Mouse (Mus musculus) midbrain, embryonic 14.5 days (tissue): ENCODE measurements around the gene Padi2. TPM values are rescaled to one million over a fixed set of nuclear protein-coding genes. Genes with fewer than 3 reads are reported as not detected.

ENCODE experiments used
- ATAC-seq: fragments of 200-750 bp; cut with Nextera tagmentation; 2 replicates; pipeline ENCODE4 v1.8.0; 2017; ENCODE audit warnings: moderate number of reproducible peaks, moderate library complexity; ENCODE audit not compliant: low FRiP score, low TSS enrichment
- DNase-seq: peaks from one replicate; pipeline ENCODE4 v3.0.0-alpha.2; 2015
- H3K27ac ChIP-seq: fragments of 300-500 bp; sonication (generic); replicated peaks from 2 replicates; pipeline ENCODE4 v1.5.1; 2014; ENCODE audit warnings: mild to moderate bottlenecking, low read depth, low read length, moderate library complexity
- H3K27me3 ChIP-seq: fragments of 300-500 bp; sonication (generic); 2 replicates; pipeline ENCODE4 v1.6.1; 2014; ENCODE audit warnings: low read length, control low read depth, mixed read lengths; ENCODE audit not compliant: control insufficient read depth, insufficient read depth
- H3K36me3 ChIP-seq: fragments of 300-500 bp; sonication (generic); 2 replicates; pipeline ENCODE4 v1.6.1; 2014; ENCODE audit warnings: low read length, control low read depth; ENCODE audit not compliant: control insufficient read depth, insufficient read depth
- H3K4me1 ChIP-seq: fragments of 300-500 bp; sonication (generic); 2 replicates; pipeline ENCODE4 v1.6.1; 2014; ENCODE audit warnings: mild to moderate bottlenecking, antibody characterized with exemption, low read length, control low read depth; ENCODE audit not compliant: control insufficient read depth, insufficient read depth
- H3K4me2 ChIP-seq: fragments of 300-500 bp; sonication (generic); 2 replicates; pipeline ENCODE4 v1.6.1; 2014; ENCODE audit warnings: mild to moderate bottlenecking, low read length, moderate library complexity
- H3K4me3 ChIP-seq: fragments of 300-500 bp; sonication (generic); replicated peaks from 2 replicates; pipeline ENCODE4 v1.5.1; 2014; ENCODE audit warnings: low read depth, low read length
- H3K9ac ChIP-seq: fragments of 300-500 bp; sonication (generic); replicated peaks from 2 replicates; pipeline ENCODE4 v1.6.1; 2014; ENCODE audit warnings: mild to moderate bottlenecking, low read length, moderate library complexity
- H3K9me3 ChIP-seq: fragments of 300-500 bp; sonication (generic); 2 replicates; pipeline ENCODE4 v1.6.1; 2016; ENCODE audit warnings: low read length, control low read depth, mixed read lengths; ENCODE audit not compliant: control insufficient read depth
- WGBS: fragments of 180-500 bp; shearing (Covaris S2); extraction: QIAGEN DNeasy Blood & Tissue Kit; methylation state at CpG from one replicate; pipeline ENCODE4 v1.1.7; 2014; 5-methylcytosine and 5-hydroxymethylcytosine counted together
- polyA plus RNA-seq: library from polyadenylated mRNA; unstranded; fragments of >200 nt; fragmentation: Nextera tagmentation; extraction: Ambion mirVana; gene quantifications from 2 replicates; pipeline ENCODE4 v1.2.1, GENCODE M21; 2014

Padi2 gene
- polyA plus RNA-seq, 1 experiment from 2014 or later, result 1.7 TPM

DNA sequence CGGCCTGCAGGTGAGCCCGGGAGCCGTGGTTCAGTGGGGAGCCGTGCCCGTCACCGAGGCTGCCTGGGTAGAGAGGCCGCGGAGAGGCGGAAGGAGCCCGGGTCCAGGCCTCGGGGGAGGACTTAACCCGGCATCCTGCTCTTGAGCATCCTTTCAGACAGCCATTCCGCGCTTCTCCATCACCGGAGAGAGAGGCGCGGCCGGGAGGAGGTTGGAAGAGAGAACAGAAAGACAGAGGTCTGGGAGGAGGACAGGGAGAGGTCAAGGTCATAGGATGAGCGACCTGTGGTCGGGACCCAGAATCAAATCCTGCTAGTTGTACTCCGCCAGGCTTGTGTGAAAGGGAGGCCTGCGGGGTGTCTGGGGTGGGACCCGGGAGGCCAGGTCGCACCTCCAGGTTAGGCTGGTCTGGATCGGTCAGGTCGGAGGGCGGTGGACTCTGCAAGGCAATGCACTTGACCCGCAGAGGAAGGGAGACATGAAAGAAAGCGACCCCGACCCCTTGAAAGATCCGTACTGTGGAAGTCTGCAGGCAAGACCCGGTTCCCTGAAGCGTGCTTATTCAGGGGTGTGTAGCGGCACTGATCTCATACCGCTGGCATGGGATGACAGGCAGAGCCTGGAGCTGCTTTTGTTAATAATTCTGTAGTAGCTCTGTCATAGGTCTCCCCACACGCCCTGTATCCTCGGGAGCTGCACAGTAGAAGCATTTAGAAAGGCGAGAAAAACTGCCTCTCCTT is 55.5 kb downstream of the Padi2 start:
- peak overlapping the region; percentile 91 for H3K9ac ChIP-seq
- H3K4me1 ChIP-seq, result peaks cover 20% of the 10 kb centered on the region
- peak overlapping the region; percentile 92 for H3K4me2 ChIP-seq
- H3K36me3 ChIP-seq, result peaks cover 5% of the 10 kb centered on the region
- H3K4me3 ChIP-seq, result peak overlapping the region; percentile 94
- H3K27me3 ChIP-seq, result no peaks in the 10 kb centered on the region
- H3K9me3 ChIP-seq, result no peaks in the 10 kb centered on the region
- ATAC-seq (no peak; the same call in 1 of the 2 replicates), DNase-seq (peak; percentile 12)
- H3K27ac ChIP-seq, result peak overlapping the region; percentile 86
- WGBS, result 2% methylated on average over 38 of the region's 38 CpGs

DNA sequence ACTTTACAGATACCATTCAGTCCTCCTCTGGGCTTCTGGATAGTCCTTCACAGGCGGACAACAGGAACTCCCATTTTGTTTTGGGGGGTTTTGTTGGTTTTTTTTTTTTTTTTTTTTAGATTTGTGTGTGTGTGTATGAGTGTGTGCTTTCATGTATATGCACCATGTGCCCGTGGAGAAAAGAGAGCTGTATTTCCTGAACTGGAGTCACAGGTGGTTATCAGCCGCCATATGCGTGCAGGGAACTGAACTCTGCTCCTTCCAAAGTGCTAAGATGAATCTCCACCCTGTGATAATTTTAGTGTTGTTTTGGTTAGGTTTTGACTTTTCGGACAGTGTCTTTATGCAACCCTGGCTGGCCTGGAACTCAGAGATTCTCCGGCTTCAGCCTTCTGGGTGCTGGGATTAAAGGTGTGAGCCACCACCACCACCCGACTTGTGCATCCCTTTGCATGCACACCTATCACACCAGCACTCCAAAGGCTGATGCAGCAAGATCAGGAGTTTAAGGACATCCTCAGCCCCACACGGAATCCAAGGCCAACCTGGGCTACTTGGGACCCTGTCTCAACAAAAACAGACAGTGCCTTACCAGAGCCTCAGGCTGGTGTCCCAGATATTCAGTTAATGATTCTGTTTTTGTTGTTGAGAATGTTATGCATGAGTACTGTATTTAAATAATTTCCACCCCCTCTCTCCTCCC is 56.2 kb downstream of the Padi2 start:
- peak overlapping the region; percentile 91 for H3K9ac ChIP-seq
- no peaks in the 10 kb centered on the region for H3K9me3 ChIP-seq
- no peak for DNase-seq
- no peak for ATAC-seq
- H3K36me3 ChIP-seq, result peaks cover 12% of the 10 kb centered on the region
- H3K27ac ChIP-seq, result no peak overlapping the region
- peak overlapping the region; percentile 94 for H3K4me3 ChIP-seq
- peak overlapping the region; percentile 92 for H3K4me2 ChIP-seq
- 79% methylated on average over 8 of the region's 8 CpGs for WGBS
- H3K27me3 ChIP-seq, result no peaks in the 10 kb centered on the region
- peaks cover 14% of the 10 kb centered on the region for H3K4me1 ChIP-seq

DNA sequence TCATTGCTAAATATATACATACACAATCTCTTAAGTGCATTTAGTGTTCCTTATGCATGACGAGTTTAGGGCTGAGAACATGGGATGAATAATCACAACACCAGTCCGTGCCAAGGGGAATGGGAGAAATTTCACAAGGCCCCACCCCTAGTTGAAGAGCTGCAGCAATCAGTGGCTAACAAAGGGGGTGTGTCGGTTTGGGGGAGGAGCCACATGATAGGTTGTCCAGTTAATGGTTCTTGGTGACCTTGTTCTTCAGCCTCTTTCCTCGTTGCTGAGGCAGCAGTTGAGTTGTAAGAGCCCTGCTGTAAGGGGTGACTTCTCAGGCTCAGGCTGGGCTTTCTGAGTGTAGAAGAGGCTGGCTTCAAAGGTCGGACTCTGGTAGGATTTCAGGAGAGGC is 56.8 kb downstream of the Padi2 start:
- ATAC-seq (no peak), DNase-seq (no peak)
- no peaks in the 10 kb centered on the region for H3K9me3 ChIP-seq
- 57% methylated on average over 5 of the region's 5 CpGs for WGBS
- H3K36me3 ChIP-seq, result peaks cover 18% of the 10 kb centered on the region
- H3K4me2 ChIP-seq, result peak overlapping the region; percentile 92; the same call in 1 of the 2 replicates
- no peak overlapping the region for H3K9ac ChIP-seq
- H3K27ac ChIP-seq, result no peak overlapping the region
- H3K4me1 ChIP-seq, result peaks cover 14% of the 10 kb centered on the region
- H3K27me3 ChIP-seq, result no peaks in the 10 kb centered on the region
- H3K4me3 ChIP-seq, result no peak overlapping the region

DNA sequence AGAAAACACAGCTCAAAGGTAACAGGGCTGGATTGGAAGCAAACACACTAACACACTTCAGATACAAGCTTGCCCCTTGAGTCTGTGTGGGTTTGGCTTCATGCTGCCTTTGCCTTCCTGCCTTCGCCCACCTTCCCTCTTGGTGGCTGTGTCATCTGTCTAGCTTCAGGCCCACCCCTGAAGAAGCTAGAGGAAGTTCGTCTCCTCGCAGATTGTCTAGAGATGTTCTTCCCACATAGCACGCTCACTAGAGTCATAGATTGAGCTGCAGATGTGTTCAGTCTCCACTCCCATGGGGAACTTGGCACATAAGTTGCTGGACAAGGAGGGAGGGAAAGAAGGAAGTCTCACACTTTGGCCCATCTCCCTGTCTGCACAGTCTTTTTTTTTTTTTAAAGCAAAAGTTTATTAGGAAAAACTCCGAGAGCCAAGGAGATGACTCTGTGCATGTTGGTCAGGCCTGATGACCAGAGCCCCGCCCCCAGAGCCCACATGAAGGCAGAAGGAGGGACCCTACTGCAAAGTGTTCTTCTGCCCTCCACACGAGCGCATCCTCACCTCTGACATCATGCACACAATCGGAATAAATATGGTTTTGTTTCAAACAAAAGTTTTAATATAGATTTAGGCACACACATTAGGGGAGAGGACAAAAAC is 57.9 kb downstream of the Padi2 start:
- Histone ChIP-seq H3K27ac (no peak overlapping the region), H3K27me3 (no peaks in the 10 kb centered on the region), H3K4me2 (no peak overlapping the region), H3K36me3 (peaks cover 28% of the 10 kb centered on the region), H3K9me3 (no peaks in the 10 kb centered on the region), H3K9ac (no peak overlapping the region), H3K4me3 (no peak overlapping the region), H3K4me1 (peaks cover 14% of the 10 kb centered on the region)
- no peak for DNase-seq
- whole genome bisulfite sequencing, result 81% methylated on average over 9 of the region's 9 CpGs
- ATAC-seq, result no peak

DNA sequence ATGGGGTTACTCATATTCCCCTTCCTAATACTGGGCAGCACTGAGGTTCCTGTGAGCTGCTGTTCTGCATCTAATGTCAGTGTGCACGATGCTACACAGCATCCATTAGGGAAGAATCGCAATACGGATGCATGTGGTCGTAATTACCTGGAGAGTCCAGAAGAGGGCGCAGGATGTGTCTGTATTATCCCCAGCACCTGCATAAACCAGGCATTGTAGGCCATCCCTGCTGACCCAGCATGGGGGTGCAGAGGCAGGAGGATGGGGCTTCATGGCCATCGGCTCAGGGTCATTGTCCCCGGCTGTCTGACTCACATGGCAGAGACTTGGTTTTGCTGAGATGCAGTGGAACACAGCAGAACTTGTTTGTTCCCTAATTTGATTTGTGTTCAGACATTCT is 58.5 kb downstream of the Padi2 start:
- Histone ChIP-seq H3K4me1 (peaks cover 14% of the 10 kb centered on the region), H3K9me3 (no peaks in the 10 kb centered on the region), H3K36me3 (peaks cover 33% of the 10 kb centered on the region), H3K9ac (no peak overlapping the region), H3K4me2 (no peak overlapping the region), H3K27ac (0 out of 2 replicates have a peak overlapping the region, but pooled peaks have one; percentile 14), H3K27me3 (no peaks in the 10 kb centered on the region), H3K4me3 (no peak overlapping the region)
- ATAC-seq, result no peak
- 11% methylated on average over 7 of the region's 7 CpGs for WGBS
- DNase-seq, result peak; percentile 91

DNA sequence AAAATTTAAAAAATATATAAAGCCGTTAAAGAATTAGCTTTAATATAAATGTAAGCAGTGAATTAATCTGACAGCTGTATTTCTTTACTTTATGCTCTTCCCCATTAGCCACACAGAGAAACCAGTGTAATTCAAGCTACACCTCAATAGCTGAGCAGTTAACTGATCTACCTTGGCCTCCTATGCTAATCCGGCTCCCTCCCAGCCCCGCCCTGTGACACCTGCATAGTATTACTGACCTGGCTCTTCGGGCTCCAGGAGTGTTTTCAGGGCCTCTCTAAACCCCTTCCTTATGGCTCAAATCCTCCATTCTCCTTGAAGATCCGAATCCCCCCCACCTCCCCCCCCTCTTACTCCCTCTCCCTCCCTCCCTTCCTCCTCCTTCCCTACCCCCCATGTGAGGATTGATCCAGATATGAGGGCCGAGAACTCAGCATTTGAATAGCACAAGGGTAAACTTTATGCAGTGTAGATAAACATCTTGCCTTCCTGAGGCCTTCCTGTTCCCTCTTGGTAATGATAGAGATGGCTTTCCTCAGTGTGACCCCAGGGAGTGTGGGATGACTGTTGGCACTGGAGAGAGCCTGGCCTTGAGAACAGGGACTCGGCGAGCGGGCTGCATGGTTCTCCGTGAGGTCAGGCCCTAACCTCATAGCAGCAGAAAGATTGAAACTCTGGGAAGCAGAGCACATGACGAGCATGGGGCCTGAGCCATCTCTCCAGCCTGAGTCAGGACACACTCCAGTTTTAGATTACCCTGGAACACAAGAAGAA is 61.4 kb downstream of the Padi2 start:
- H3K27me3 ChIP-seq, result no peaks in the 10 kb centered on the region
- no peak for DNase-seq
- H3K4me2 ChIP-seq, result no peak overlapping the region
- peaks cover 62% of the 10 kb centered on the region for H3K36me3 ChIP-seq
- no peaks in the 10 kb centered on the region for H3K9me3 ChIP-seq
- H3K9ac ChIP-seq, result no peak overlapping the region
- H3K4me3 ChIP-seq, result no peak overlapping the region
- no peak for ATAC-seq
- H3K27ac ChIP-seq, result no peak overlapping the region
- H3K4me1 ChIP-seq, result peaks cover 1% of the 10 kb centered on the region
- 91% methylated on average over 11 of the region's 11 CpGs for WGBS

DNA sequence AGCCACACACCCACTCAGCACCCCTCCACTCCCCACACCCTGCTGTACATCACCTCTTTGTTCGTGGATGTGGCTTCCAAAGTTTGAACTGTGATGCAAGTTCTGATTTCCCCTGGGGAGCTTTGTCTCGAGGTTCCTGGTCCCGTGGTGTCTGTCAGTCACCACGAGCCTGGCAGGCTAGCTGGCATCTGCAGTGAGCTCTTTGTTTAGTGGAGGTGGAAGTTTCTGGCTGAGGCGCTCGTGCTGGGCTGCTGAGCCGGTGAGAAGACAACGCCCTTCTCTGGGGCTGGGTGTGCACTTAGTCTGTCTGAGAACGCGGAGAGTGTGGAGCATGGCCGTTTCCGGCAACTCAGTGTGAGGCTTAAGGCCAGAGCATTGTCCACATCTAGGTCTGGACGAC is 65.5 kb downstream of the Padi2 start:
- Histone ChIP-seq H3K9ac (no peak overlapping the region), H3K27me3 (no peaks in the 10 kb centered on the region), H3K36me3 (peaks cover 96% of the 10 kb centered on the region), H3K4me2 (no peak overlapping the region), H3K27ac (no peak overlapping the region), H3K4me1 (no peaks in the 10 kb centered on the region), H3K9me3 (no peaks in the 10 kb centered on the region), H3K4me3 (no peak overlapping the region)
- no peak for DNase-seq
- 86% methylated on average over 13 of the region's 13 CpGs for WGBS
- no peak for ATAC-seq

DNA sequence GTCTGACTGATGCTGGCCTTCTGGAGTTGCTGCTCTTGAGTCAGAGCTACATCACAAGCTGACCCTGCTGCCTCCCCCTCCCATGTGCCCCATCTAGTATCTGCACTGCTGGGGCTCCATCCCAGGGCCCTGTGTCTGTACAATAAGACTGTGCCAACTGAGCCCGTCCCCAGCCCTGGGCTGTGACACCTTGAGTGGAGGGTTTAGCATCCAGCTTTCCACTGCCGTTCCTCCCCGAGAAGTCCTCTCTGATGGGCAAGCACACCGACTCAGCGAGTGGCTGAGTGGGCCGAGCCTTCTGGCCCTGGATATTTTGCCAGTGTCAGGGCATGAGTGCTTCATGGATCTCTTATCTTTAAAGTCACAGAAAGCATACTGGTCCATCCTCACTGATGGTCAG is 68.3 kb downstream of the Padi2 start:
- 95% methylated on average over 6 of the region's 6 CpGs for WGBS
- no peak for DNase-seq
- H3K4me1 ChIP-seq, result no peaks in the 10 kb centered on the region
- H3K36me3 ChIP-seq, result peaks cover 97% of the 10 kb centered on the region
- no peak overlapping the region for H3K27ac ChIP-seq
- no peaks in the 10 kb centered on the region for H3K9me3 ChIP-seq
- no peak overlapping the region for H3K9ac ChIP-seq
- H3K4me2 ChIP-seq, result no peak overlapping the region
- H3K27me3 ChIP-seq, result no peaks in the 10 kb centered on the region
- no peak overlapping the region for H3K4me3 ChIP-seq
- no peak for ATAC-seq
